In genomic region chr5:130263454-130263853, GRCm38 (mm10) we compare ENCODE assay signal across 16 mouse cellular contexts. TPM values are rescaled to one million over a fixed set of nuclear protein-coding genes. Genes with fewer than 3 reads are reported as not detected.
A peak's percentile ranks its signal among the peaks of the same experiment; 100 is the strongest.
DNase-seq lines count a peak whose midpoint lies in the region; ATAC-seq and TF ChIP-seq lines count a peak whose summit lies in the region.
"Had no signal": no experiment of that assay in that cellular context is flagged by ENCODE, and none has a peak within 500 bp of the region (broad histone marks: within the 10 kb centered on the region; RNA-seq: fewer than 3 reads in every experiment).

No protein-coding gene starts in this region.

- no peak overlapping the region for H3K4me3 ChIP-seq in gastrocnemius, adult 2 months
- no peak overlapping the region for H3K4me3 ChIP-seq in liver, postnatal 0 days (ENCODE audit: low read depth, low read length)
- H3K4me3 ChIP-seq in liver, embryonic 12.5 days = no peak overlapping the region
- no peak overlapping the region for H3K4me3 ChIP-seq in CH12.LX (replicated peaks in 1 of 3; ENCODE audit: low read depth in 2 of 3, low read length in 2 of 3, poor library complexity in 1 of 3)
- H3K4me3 ChIP-seq: embryonic facial prominence, embryonic 10.5 days; erythroblast, embryonic 14.5 days; limb, embryonic 12.5 days had no signal

- peak; percentile 46 for TF ChIP-seq RAD21 in CH12.LX (IDR thresholded peaks at IDR 0.05; ENCODE audit: low read depth, low read length)

- TF ChIP-seq CTCF in gastrocnemius, adult 2 months (IDR thresholded peaks at IDR 0.05) = peak; percentile 27; the same call in 1 of the 2 replicates
- TF ChIP-seq CTCF in liver, postnatal 0 days (IDR thresholded peaks at IDR 0.05; ENCODE audit: low read depth) = peak; percentile 39
- peak in 1 of 2 experiments; percentile 51; a peak in 3 of 4 replicates for TF ChIP-seq CTCF in CH12.LX (conservative IDR thresholded peaks at IDR 0.05 in 1 of 2, IDR thresholded peaks at IDR 0.05 in 1 of 2; ENCODE audit: low read depth in 2 of 2, low read length in 2 of 2)

- no peaks in the 10 kb centered on the region for H3K4me1 ChIP-seq in liver, postnatal 0 days (ENCODE audit: insufficient read depth)
- peaks cover 25% of the 10 kb centered on the region for H3K4me1 ChIP-seq in liver, embryonic 12.5 days
- peaks cover 0 to 8% of the 10 kb centered on the region in 2 experiments; a peak in 2 of 4 replicates for H3K4me1 ChIP-seq in CH12.LX (ENCODE audit: control insufficient read depth in 1 of 2, insufficient read depth in 2 of 2)
- H3K4me1 ChIP-seq: embryonic facial prominence, embryonic 10.5 days; limb, embryonic 12.5 days had no signal

- in situ Hi-C loops in CH12.LX (cut with MboI; ENCODE audit: low pct_ligation_motif_present, low pct_unique_long_range_greater_than_20kb, low sequenced_read_pairs) = no loop called here

- no peak for DNase-seq in gastrocnemius, adult 2 months
- no peak for DNase-seq in gastrocnemius, postnatal 14 days
- DNase-seq in liver, postnatal 0 days = no peak
- no peak for DNase-seq in CH12.LX (ENCODE audit: extremely low read depth)
- DNase-seq in brain, adult 2 months (ENCODE audit: low read depth, low spot score) = peak; percentile 54
- no peak for DNase-seq in ovary, postnatal 10 days (ENCODE audit: low spot score)
- DNase-seq in cerebellum, postnatal 36 days = no peak
- DNase-seq: cerebellum, adult 8-10 months; heart, adult 11 months; kidney, adult 11 months; lung, adult 18-20 months; thymus, postnatal 14 days had no signal

- dilution Hi-C loops in CH12.LX (cut with MboI; ENCODE audit: extremely low pct_ligation_motif_present, extremely low pct_unique_long_range_greater_than_20kb, low sequenced_read_pairs) = no loop called here

- no peaks in the 10 kb centered on the region for H3K27me3 ChIP-seq in liver, postnatal 0 days (ENCODE audit: insufficient read depth, low read length)
- H3K27me3 ChIP-seq in liver, embryonic 12.5 days (replicated peaks) = no peaks in the 10 kb centered on the region
- no peaks in the 10 kb centered on the region for H3K27me3 ChIP-seq in CH12.LX (replicated peaks)
- H3K27me3 ChIP-seq: limb, embryonic 12.5 days had no signal

- intact Hi-C loops in gastrocnemius, adult 2 months (cut with DNase I) = no loop called here
- intact Hi-C loops in gastrocnemius, postnatal 14 days (cut with DNase I; ENCODE audit: low total_unique reads) = no loop called here

- ATAC-seq in liver, postnatal 0 days = no peak
- ATAC-seq in liver, embryonic 12.5 days = no peak

- no peak overlapping the region for H3K4me2 ChIP-seq in liver, postnatal 0 days (ENCODE audit: low read depth, low read length)
- H3K4me2 ChIP-seq in liver, embryonic 12.5 days = no peak overlapping the region
- no peak overlapping the region for H3K4me2 ChIP-seq in CH12.LX (ENCODE audit: insufficient read depth, low read depth, poor library complexity, severe bottlenecking)
- H3K4me2 ChIP-seq: limb, embryonic 12.5 days had no signal

- H3K36me3 ChIP-seq in liver, postnatal 0 days (replicated peaks; ENCODE audit: insufficient read depth, low read length) = peaks cover 22% of the 10 kb centered on the region
- peaks cover 81% of the 10 kb centered on the region for H3K36me3 ChIP-seq in liver, embryonic 12.5 days
- peaks cover 50 to 80% of the 10 kb centered on the region in 2 experiments for H3K36me3 ChIP-seq in CH12.LX (replicated peaks in 1 of 2; ENCODE audit: control insufficient read depth in 1 of 2, insufficient read depth in 1 of 2, low read length in 1 of 2)

- no peak overlapping the region for H3K9ac ChIP-seq in liver, postnatal 0 days (replicated peaks)
- H3K9ac ChIP-seq in liver, embryonic 12.5 days = no peak overlapping the region
- H3K9ac ChIP-seq in CH12.LX (ENCODE audit: insufficient read depth, low read depth) = no peak overlapping the region
- H3K9ac ChIP-seq: limb, embryonic 12.5 days had no signal

- WGBS in liver, postnatal 0 days (ENCODE audit: insufficient replicate concordance) = 72% methylated on average over 11 of the region's 11 CpGs
- 76% methylated on average over 11 of the region's 11 CpGs for WGBS in liver, embryonic 12.5 days (ENCODE audit: insufficient replicate concordance)

- no peaks in the 10 kb centered on the region for H3K9me3 ChIP-seq in liver, postnatal 0 days (ENCODE audit: low read length)
- no peaks in the 10 kb centered on the region for H3K9me3 ChIP-seq in liver, embryonic 12.5 days (replicated peaks)
- H3K9me3 ChIP-seq in CH12.LX (replicated peaks; ENCODE audit: low read length) = no peaks in the 10 kb centered on the region
- H3K9me3 ChIP-seq: embryonic facial prominence, embryonic 10.5 days; limb, embryonic 12.5 days had no signal

- no peak for TF ChIP-seq POLR2A in CH12.LX (IDR thresholded peaks at IDR 0.05; ENCODE audit: low read depth, low read length)

- no peak for TF ChIP-seq EP300 in liver, postnatal 0 days (IDR thresholded peaks at IDR 0.05; ENCODE audit: low read depth)
- TF ChIP-seq EP300 in CH12.LX (IDR thresholded peaks at IDR 0.05; ENCODE audit: low read length) = no peak

- peaks cover 6% of the 10 kb centered on the region; the same call in 1 of the 2 replicates for H3K79me2 ChIP-seq in CH12.LX (replicated peaks; ENCODE audit: control insufficient read depth, extremely low read depth, insufficient read depth, poor library complexity, severe bottlenecking)

- H3K27ac ChIP-seq in gastrocnemius, adult 2 months = no peak overlapping the region
- no peak overlapping the region for H3K27ac ChIP-seq in liver, postnatal 0 days (ENCODE audit: low read depth)
- H3K27ac ChIP-seq in liver, embryonic 12.5 days = no peak overlapping the region
- H3K27ac ChIP-seq in CH12.LX (ENCODE audit: insufficient read depth, low read depth) = no peak overlapping the region
- H3K27ac ChIP-seq: embryonic facial prominence, embryonic 10.5 days; limb, embryonic 12.5 days had no signal

TF ChIP-seq in CH12.LX, 34 proteins besides CTCF, POLR2A, EP300 and RAD21:
- TF ChIP-seq ZNF384 (IDR thresholded peaks at IDR 0.05; ENCODE audit: low read depth, low read length) = peak; percentile 60
- TF ChIP-seq MAFK (IDR thresholded peaks at IDR 0.05; ENCODE audit: insufficient replicate concordance, low read length) = no peak
- no peak for TF ChIP-seq HCFC1 (IDR thresholded peaks at IDR 0.05; ENCODE audit: low read depth, low read length)

RNA-seq across cellular contexts. Expression of gene Tyw1, which starts 8.0 kb away (rescaled TPM):
- 1 to 10 TPM; 9.5 TPM for total RNA-seq in gastrocnemius, adult 2 months (2021)
- total RNA-seq in gastrocnemius, postnatal 14 days (2021) = 1 to 10 TPM; 7.8 to 9.1 TPM
- 8.4 and 10.9 TPM in 2 replicates for polyA plus RNA-seq in liver, postnatal 0 days (2015; fragmentation: Nextera tagmentation; extraction: Ambion mirVana)
- 21.2 and 21.6 TPM in 2 replicates for polyA plus RNA-seq in liver, embryonic 12.5 days (2016; fragmentation: Nextera tagmentation; extraction: Ambion mirVana)
- total RNA-seq in CH12.LX (2012; rRNA removed) (45.5 and 46.5 TPM in 2 replicates), CH12.LX (2014; rRNA removed) (34.7 and 35.1 TPM in 2 replicates)
- 34.0 and 37.1 TPM in 2 replicates for polyA plus RNA-seq in CH12.LX (2012; ENCODE audit: insufficient read length, low read depth)

RNA-seq across cellular contexts. Expression of gene Sbds, which starts 8.1 kb away (rescaled TPM):
- total RNA-seq in gastrocnemius, adult 2 months (2021) = 10 to 100 TPM; 27.5 to 34.5 TPM
- 10 to 100 TPM; 22.6 to 23.4 TPM for total RNA-seq in gastrocnemius, postnatal 14 days (2021)
- polyA plus RNA-seq in liver, postnatal 0 days (2015; fragmentation: Nextera tagmentation; extraction: Ambion mirVana) = 44.0 and 44.8 TPM in 2 replicates
- 64.5 and 68.1 TPM in 2 replicates for polyA plus RNA-seq in liver, embryonic 12.5 days (2016; fragmentation: Nextera tagmentation; extraction: Ambion mirVana)
- total RNA-seq in CH12.LX (2012; rRNA removed) (37.0 and 48.7 TPM in 2 replicates), CH12.LX (2014; rRNA removed) (43.9 and 44.0 TPM in 2 replicates)
- 81.2 and 93.2 TPM in 2 replicates for polyA plus RNA-seq in CH12.LX (2012; ENCODE audit: insufficient read length, low read depth)

RNA-seq across cellular contexts. Expression of gene Tmem248, which starts 46.6 kb away (rescaled TPM):
- 10 to 100 TPM; 42.9 to 46.7 TPM for total RNA-seq in gastrocnemius, adult 2 months (2021)
- total RNA-seq in gastrocnemius, postnatal 14 days (2021) = 10 to 100 TPM; 28.6 to 29.6 TPM
- polyA plus RNA-seq in liver, postnatal 0 days (2015; fragmentation: Nextera tagmentation; extraction: Ambion mirVana) = 28.1 and 30.7 TPM in 2 replicates
- polyA plus RNA-seq in liver, embryonic 12.5 days (2016; fragmentation: Nextera tagmentation; extraction: Ambion mirVana) = 45.4 and 46.4 TPM in 2 replicates
- total RNA-seq in CH12.LX (2012; rRNA removed) = 82.9 and 100 TPM in 2 replicates
- 72.1 and 77.6 TPM in 2 replicates for total RNA-seq in CH12.LX (2014; rRNA removed)
- 80.9 and 87.7 TPM in 2 replicates for polyA plus RNA-seq in CH12.LX (2012; ENCODE audit: insufficient read length, low read depth)
